Mouse (Mus musculus) intestine, embryonic 16.5 days (tissue): Measurements from ENCODE around the gene Bcl11b. TPM values are rescaled to one million over a fixed set of nuclear protein-coding genes. Genes with fewer than 3 reads are reported as not detected.

Experiments used
- ATAC-seq: fragments of 200-750 bp; cut with Nextera tagmentation; 2 replicates; pipeline ENCODE4 v1.8.0; 2017; ENCODE audit warnings: moderate TSS enrichment, moderate library complexity
- H3K27ac ChIP-seq: fragments of 300-500 bp; sonication (generic); 2 replicates; pipeline ENCODE4 v1.5.1; 2014; ENCODE audit warnings: mild to moderate bottlenecking, low read length
- H3K27me3 ChIP-seq: fragments of 300-500 bp; sonication (generic); replicated peaks from 2 replicates; pipeline ENCODE4 v1.6.1; 2014; ENCODE audit warnings: low read length, control low read depth, mixed read lengths; ENCODE audit not compliant: control insufficient read depth, insufficient read depth
- H3K36me3 ChIP-seq: fragments of 300-500 bp; sonication (generic); 2 replicates; pipeline ENCODE4 v1.6.1; 2014; ENCODE audit warnings: low read length, control low read depth; ENCODE audit not compliant: control insufficient read depth, insufficient read depth
- H3K4me1 ChIP-seq: fragments of 300-500 bp; sonication (generic); 2 replicates; pipeline ENCODE4 v1.6.1; 2014; ENCODE audit warnings: low read length, control low read depth, mixed read lengths; ENCODE audit not compliant: control insufficient read depth, insufficient read depth
- H3K4me2 ChIP-seq: fragments of 300-500 bp; sonication (generic); 2 replicates; pipeline ENCODE4 v1.6.1; 2014; ENCODE audit warnings: low read depth, low read length, control low read depth
- H3K4me3 ChIP-seq: fragments of 300-500 bp; sonication (generic); 2 replicates; pipeline ENCODE4 v1.5.1; 2014; ENCODE audit warnings: mild to moderate bottlenecking, low read length
- H3K9ac ChIP-seq: fragments of 300-500 bp; sonication (generic); 2 replicates; pipeline ENCODE4 v1.6.1; 2014; ENCODE audit warnings: low read depth, low read length
- H3K9me3 ChIP-seq: fragments of 300-500 bp; sonication (generic); 2 replicates; pipeline ENCODE4 v1.6.1; 2016; ENCODE audit warnings: low read length, control low read depth; ENCODE audit not compliant: control insufficient read depth
- WGBS: fragments of 180-500 bp; shearing (Covaris S2); extraction: QIAGEN DNeasy Blood & Tissue Kit; methylation state at CpG from one replicate; pipeline ENCODE4 v1.1.7; 2014; 5-methylcytosine and 5-hydroxymethylcytosine counted together
- polyA plus RNA-seq: library from polyadenylated mRNA; unstranded; fragments of >200 nt; fragmentation: Nextera tagmentation; extraction: Ambion mirVana; gene quantifications from 2 replicates; pipeline ENCODE4 v1.2.1, GENCODE M21; 2015

Bcl11b gene
- 3.4 and 5.5 TPM in 2 replicates for polyA plus RNA-seq

DNA sequence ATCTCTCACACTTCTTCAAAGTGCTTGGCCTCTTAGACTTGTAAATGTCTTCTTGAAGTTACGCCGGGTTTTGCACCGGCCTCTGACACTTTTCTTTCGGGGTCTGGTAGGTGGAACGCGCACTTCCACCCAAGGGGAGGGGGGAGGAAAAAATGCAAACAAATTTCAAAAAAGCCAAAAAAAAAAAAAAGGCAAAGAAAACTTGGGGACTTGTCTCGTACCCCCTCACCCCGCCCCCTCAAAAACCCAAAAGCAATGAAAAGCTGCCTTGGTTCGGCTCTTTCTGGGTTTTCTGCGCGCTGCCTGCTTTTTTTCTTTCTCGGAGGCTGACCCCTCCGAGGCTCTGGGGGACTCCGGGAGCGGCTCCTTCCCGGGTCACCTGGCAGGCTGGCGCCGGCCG is at the start of gene Bcl11b:
Bcl11b (minus strand) TSS at position 120 of the 400 bp plus-strand sequence.
- 0% methylated on average over 19 of the region's 19 CpGs for WGBS
- H3K27ac ChIP-seq = peak within 1 kb of the TSS; percentile 99
- ATAC-seq = no peak

DNA sequence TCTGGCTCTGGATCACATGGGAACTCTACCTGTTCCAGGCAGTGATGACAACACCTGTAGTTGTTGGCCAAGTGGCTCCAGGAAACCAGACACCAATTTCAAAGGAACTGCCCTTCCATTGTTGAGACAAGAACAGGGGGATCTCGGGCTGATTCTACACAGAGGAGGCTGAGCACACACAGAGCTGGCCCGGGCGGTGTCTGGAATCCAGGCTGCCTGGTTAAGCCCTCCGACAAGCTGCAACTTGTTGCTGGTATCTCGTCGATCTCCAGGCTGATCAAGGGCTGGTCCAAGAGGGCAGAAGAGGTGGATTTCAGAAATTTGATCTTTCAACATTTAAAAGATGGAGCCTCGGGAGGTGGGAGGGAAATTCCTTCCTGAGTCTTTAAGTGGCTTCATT is 47.6 kb upstream of the Bcl11b start:
- Histone ChIP-seq H3K4me1 (no peaks in the 10 kb centered on the region), H3K4me3 (no peak overlapping the region), H3K4me2 (no peak overlapping the region), H3K9me3 (no peaks in the 10 kb centered on the region), H3K9ac (no peak overlapping the region), H3K36me3 (no peaks in the 10 kb centered on the region), H3K27me3 (no peaks in the 10 kb centered on the region), H3K27ac (no peak overlapping the region)
- ATAC-seq = no peak
- 39% methylated on average over 7 of the region's 7 CpGs for WGBS

More for the DNA sequence above, at the start of gene Bcl11b:
- Histone ChIP-seq H3K9ac (peak within 1 kb of the TSS; percentile 93), H3K36me3 (no peaks in the 10 kb centered on the region), H3K4me1 (peaks cover 29% of the 10 kb centered on the region), H3K4me2 (peak within 1 kb of the TSS; percentile 89), H3K4me3 (peak within 1 kb of the TSS; percentile 89), H3K9me3 (no peaks in the 10 kb centered on the region), H3K27me3 (peaks cover 12% of the 10 kb centered on the region; the same call in 1 of the 2 replicates)

DNA sequence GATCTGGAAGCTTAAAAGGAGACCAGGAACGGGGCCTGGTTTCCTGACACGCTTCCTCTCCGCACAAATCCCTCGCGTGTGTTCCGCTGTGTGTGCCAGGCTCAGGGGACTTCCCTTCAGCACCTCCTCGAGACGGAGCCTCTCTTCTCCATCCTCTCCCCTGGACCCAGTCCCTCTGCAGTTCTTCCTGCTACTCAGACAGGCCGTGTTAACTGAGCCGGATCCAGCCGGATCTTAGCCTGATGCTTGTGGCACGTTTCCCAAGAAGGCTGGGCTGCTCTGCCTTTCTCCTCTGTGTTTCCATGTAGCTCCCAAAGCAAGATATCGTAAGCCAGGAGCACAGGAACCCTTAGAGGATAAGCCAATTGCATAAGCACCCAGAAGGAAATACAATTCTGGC is 46.2 kb upstream of the Bcl11b start:
- H3K4me3 ChIP-seq = no peak overlapping the region
- no peak for ATAC-seq
- no peaks in the 10 kb centered on the region for H3K27me3 ChIP-seq
- no peak overlapping the region for H3K4me2 ChIP-seq
- no peak overlapping the region for H3K9ac ChIP-seq
- H3K9me3 ChIP-seq = no peaks in the 10 kb centered on the region
- no peaks in the 10 kb centered on the region for H3K36me3 ChIP-seq
- H3K4me1 ChIP-seq = no peaks in the 10 kb centered on the region
- H3K27ac ChIP-seq = no peak overlapping the region
- 69% methylated on average over 13 of the region's 13 CpGs for WGBS

DNA sequence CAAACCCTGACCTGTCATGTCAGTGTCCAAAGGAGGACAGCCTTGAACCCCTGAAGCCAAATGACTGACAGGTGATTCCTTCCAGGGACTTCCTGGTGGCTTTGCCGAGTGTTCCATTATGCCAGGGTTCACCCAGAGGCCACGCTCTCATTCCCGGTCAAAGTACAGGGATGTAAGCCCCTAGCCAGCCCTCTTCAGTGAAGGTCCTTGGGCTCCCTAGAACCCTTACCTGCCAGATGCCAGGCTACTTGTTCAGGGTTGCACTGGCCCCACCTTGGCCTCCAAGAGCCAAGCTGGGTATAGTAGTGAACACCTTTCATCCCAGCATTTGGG is 38.8 kb upstream of the Bcl11b start:
- Histone ChIP-seq H3K4me3 (no peak overlapping the region), H3K36me3 (no peaks in the 10 kb centered on the region), H3K4me1 (peaks cover 6% of the 10 kb centered on the region; the same call in 1 of the 2 replicates), H3K27me3 (no peaks in the 10 kb centered on the region), H3K9me3 (no peaks in the 10 kb centered on the region), H3K4me2 (no peak overlapping the region), H3K27ac (no peak overlapping the region), H3K9ac (no peak overlapping the region)
- peak; percentile 18; the same call in 1 of the 2 replicates for ATAC-seq
- WGBS = 38% methylated on average over 3 of the region's 3 CpGs

DNA sequence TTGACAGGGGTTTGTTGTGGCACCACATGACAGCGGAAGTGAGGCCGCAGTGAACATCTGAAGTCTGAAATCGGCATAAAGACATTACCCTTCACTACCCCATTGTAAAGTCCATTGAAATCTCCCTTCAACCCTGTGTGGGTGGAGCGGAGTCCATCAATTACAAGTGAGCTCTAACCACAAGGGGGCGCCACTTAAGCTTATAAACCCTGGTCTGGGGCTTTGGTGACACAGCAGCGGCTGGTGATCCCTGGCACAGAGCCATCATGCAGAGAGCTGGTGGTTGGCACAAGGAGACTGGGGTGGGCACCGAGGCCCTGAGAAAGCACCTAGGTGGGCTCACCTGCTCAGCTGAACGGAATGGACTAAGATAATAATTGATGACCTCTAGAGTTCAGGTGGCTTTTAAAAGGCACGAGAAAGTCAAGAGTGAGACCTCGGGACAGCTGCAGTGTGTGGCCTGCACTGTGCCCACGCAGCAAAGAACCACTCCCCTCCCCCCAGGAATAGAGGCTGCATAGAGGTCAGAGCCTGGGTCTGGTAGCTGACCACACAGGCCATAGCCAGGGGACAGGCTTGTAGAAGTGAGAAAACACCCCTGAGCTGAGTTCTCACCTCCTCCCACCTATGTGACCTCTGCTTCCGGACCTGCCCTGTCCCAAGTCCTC is 38.3 kb upstream of the Bcl11b start:
- H3K9me3 ChIP-seq = no peaks in the 10 kb centered on the region
- H3K27me3 ChIP-seq = no peaks in the 10 kb centered on the region
- WGBS = 42% methylated on average over 12 of the region's 12 CpGs
- no peak overlapping the region for H3K4me3 ChIP-seq
- ATAC-seq = peak; percentile 19; the same call in 1 of the 2 replicates
- H3K4me1 ChIP-seq = peaks cover 8% of the 10 kb centered on the region; the same call in 1 of the 2 replicates
- no peak overlapping the region for H3K4me2 ChIP-seq
- no peak overlapping the region for H3K27ac ChIP-seq
- no peak overlapping the region for H3K9ac ChIP-seq
- no peaks in the 10 kb centered on the region for H3K36me3 ChIP-seq

DNA sequence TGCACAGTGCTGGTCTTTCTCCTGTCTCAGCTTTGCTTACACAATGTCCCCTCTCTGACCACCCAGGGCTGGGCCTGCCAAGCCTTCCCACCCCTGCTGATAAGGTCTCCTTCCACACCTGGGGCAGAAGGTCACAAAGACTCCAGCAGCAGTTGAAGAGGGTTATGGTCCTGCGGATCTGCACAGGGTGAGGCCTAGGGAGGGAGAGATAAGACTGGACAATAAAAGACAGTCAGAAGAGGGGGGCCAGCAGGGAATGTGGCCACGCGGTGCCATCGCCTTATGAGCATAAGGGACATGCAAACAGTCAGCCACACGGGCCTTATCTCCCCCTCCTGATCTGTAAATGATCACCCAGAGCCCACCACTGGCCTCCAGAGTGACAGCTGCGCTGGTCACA is 34.0 kb upstream of the Bcl11b start:
- Histone ChIP-seq H3K27ac (peak overlapping the region; percentile 82), H3K4me1 (peaks cover 14% of the 10 kb centered on the region), H3K36me3 (no peaks in the 10 kb centered on the region), H3K27me3 (no peaks in the 10 kb centered on the region), H3K4me2 (0 out of 2 replicates have a peak overlapping the region, but pooled peaks have one; percentile 2), H3K9ac (no peak overlapping the region; the same call in 1 of the 2 replicates), H3K4me3 (no peak overlapping the region), H3K9me3 (no peaks in the 10 kb centered on the region)
- peak; percentile 78 for ATAC-seq
- WGBS = 35% methylated on average over 6 of the region's 6 CpGs

DNA sequence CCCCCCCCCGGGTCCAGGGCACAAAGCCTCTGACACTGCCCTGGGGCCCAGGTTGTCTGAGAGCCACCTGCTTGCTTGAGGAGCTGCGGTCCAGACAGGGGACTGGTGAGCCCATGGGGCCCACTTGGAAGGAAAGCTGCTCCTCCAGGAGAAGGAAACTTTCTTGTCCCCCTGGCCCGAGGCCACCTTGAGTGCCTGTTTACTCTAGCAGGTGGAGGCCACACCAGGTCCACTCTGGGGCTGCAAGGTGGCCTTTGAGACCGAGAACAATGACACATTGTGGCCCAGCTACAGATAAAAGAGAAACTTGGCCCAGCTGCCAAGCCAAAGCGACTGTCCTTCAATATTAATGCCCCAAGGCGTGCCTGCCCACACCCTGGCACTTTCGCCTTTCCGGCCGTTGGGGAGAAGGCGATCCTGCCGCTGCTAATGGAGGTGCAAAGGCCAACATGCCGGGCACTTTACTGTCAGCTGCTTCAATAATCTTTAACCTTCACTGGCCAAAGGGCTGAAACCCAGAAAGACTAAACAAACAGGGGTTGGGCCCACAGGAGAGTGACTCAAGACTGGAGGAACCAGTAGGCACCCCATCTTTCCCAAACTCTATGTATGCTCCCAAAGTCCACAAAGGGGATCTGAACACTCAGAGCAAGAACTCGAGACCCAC is 32.1 kb upstream of the Bcl11b start:
- Histone ChIP-seq H3K4me1 (peaks cover 8% of the 10 kb centered on the region; the same call in 1 of the 2 replicates), H3K9me3 (no peaks in the 10 kb centered on the region), H3K4me3 (no peak overlapping the region), H3K27me3 (no peaks in the 10 kb centered on the region), H3K36me3 (no peaks in the 10 kb centered on the region), H3K4me2 (peak overlapping the region; percentile 28; the same call in 1 of the 2 replicates), H3K9ac (no peak overlapping the region), H3K27ac (peak overlapping the region; percentile 93)
- ATAC-seq = peak; percentile 82
- 54% methylated on average over 13 of the region's 13 CpGs for WGBS

DNA sequence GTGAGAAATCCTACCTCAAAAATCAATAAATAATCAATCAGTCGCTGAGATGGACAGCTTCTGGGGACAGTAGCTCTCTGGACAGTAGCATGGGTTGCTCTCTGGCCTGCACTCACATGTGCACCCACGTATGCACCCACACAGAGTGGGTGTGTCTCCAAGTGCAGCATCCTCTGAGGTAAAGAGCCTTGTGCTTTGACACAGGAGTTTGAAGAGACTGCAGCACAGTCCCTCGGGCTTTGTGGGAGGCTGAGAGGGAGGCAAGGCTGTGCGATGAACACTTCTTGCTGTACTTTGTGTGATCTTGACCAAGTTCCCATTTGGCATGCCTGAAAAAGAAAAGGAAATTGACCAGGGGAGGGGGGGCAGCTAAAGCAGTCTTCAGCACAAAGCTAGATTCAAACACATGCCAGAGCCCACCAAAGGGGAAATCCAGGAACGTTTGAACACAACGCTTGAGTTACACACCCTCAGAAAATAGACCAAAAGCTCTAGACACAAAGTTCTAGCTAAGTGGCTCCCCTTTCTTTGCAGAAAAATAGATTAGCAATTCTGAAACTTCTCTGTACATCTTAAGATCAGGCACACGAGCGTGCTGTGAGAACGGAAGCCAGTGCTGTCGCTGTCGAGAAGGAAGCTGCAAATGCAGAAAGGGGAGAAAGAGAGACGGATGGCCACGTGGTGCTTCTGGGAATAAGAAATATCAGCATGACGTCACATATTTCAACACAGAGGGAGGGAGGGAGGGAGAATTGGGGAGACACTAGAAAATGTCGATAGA is 19.6 kb upstream of the Bcl11b start:
- Histone ChIP-seq H3K4me2 (no peak overlapping the region), H3K27me3 (no peaks in the 10 kb centered on the region), H3K27ac (no peak overlapping the region), H3K9ac (no peak overlapping the region), H3K4me3 (no peak overlapping the region), H3K9me3 (no peaks in the 10 kb centered on the region), H3K36me3 (no peaks in the 10 kb centered on the region), H3K4me1 (no peaks in the 10 kb centered on the region)
- ATAC-seq = no peak
- 72% methylated on average over 15 of the region's 15 CpGs for whole genome bisulfite sequencing

DNA sequence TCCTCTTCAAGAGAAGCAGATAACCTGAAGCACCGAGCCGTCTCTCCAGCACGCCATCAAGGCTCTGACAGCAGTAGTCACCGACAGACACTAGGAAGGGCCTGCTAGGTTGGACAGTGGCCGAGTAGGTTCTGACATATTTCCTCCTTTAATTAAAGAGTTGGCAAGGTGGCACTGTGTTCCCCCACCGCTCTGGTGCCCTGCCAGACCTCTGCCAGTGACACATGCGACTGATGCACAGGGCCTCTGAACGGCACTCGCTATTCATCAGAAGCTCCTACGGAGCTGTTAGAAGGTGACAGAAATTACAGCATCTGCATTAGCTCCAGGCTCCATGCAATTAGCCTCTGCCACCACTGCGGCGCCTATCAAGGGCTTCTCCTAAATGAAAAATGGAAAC is 8.6 kb upstream of the Bcl11b start:
- Histone ChIP-seq H3K9ac (no peak overlapping the region), H3K4me2 (no peak overlapping the region), H3K27ac (no peak overlapping the region), H3K9me3 (no peaks in the 10 kb centered on the region), H3K27me3 (no peaks in the 10 kb centered on the region), H3K36me3 (no peaks in the 10 kb centered on the region), H3K4me3 (no peak overlapping the region), H3K4me1 (no peaks in the 10 kb centered on the region)
- WGBS = 86% methylated on average over 12 of the region's 12 CpGs
- no peak for ATAC-seq
